Mouse (Mus musculus): ENCODE measurements around the gene Hoxb8.

GRCm38 (mm10) chr11:96303151-96304099 is 21.7 kb downstream of the Hoxb8 start, which contains the start of gene Hoxb5:
- TF ChIP-seq TAL1 (IDR thresholded peaks at IDR 0.05; ENCODE audit: low read length) (no peak), GATA1 (IDR thresholded peaks at IDR 0.05; ENCODE audit: low read length) (no peak)

All from erythroblast, embryonic 14.5 days (primary cell).